Mouse (Mus musculus): ENCODE data around the gene Mical2. TPM values are rescaled to one million over a fixed set of nuclear protein-coding genes. Genes with fewer than 3 reads are reported as not detected.

Mical2 gene
- polyA plus RNA-seq, 1 experiment from 2014 or later, result 1.2 TPM

GRCm38 (mm10) chr7:112359594-112359993, 133.9 kb downstream of the Mical2 start:
- H3K27ac ChIP-seq (ENCODE audit: low read depth, low read length), result no peak overlapping the region
- H3K4me2 ChIP-seq, result no peak overlapping the region
- no peak overlapping the region for H3K4me3 ChIP-seq (ENCODE audit: low read depth, low read length)
- no peaks in the 10 kb centered on the region for H3K36me3 ChIP-seq (ENCODE audit: control insufficient read depth, insufficient read depth, low read length)
- H3K27me3 ChIP-seq (ENCODE audit: control insufficient read depth, insufficient read depth, low read length), result no peaks in the 10 kb centered on the region
- DNase-seq (ENCODE audit: low spot score, missing footprints) (no peak), ATAC-seq (ENCODE audit: low FRiP score) (no peak)
- no peaks in the 10 kb centered on the region for H3K9me3 ChIP-seq (ENCODE audit: control insufficient read depth, low read length)
- 80% methylated on average over 3 of the region's 3 CpGs for whole genome bisulfite sequencing
- peaks cover 7% of the 10 kb centered on the region for H3K4me1 ChIP-seq (ENCODE audit: control insufficient read depth, insufficient read depth, low read length)
- no peak overlapping the region for H3K9ac ChIP-seq (ENCODE audit: low read length)

GRCm38 (mm10) chr7:112362574-112363200, 137.0 kb downstream of the Mical2 start:
- H3K4me2 ChIP-seq, result no peak overlapping the region
- no peaks in the 10 kb centered on the region for H3K27me3 ChIP-seq (ENCODE audit: control insufficient read depth, insufficient read depth, low read length)
- no peaks in the 10 kb centered on the region for H3K36me3 ChIP-seq (ENCODE audit: control insufficient read depth, insufficient read depth, low read length)
- no peak overlapping the region for H3K4me3 ChIP-seq (ENCODE audit: low read depth, low read length)
- H3K9ac ChIP-seq (ENCODE audit: low read length), result no peak overlapping the region
- DNase-seq (ENCODE audit: low spot score, missing footprints), result no peak
- no peaks in the 10 kb centered on the region for H3K9me3 ChIP-seq (ENCODE audit: control insufficient read depth, low read length)
- WGBS, result 85% methylated on average over 7 of the region's 7 CpGs
- ATAC-seq (ENCODE audit: low FRiP score), result no peak
- H3K27ac ChIP-seq (ENCODE audit: low read depth, low read length), result no peak overlapping the region
- no peaks in the 10 kb centered on the region for H3K4me1 ChIP-seq (ENCODE audit: control insufficient read depth, insufficient read depth, low read length)

GRCm38 (mm10) chr7:112365864-112366263, 140.2 kb downstream of the Mical2 start:
- Histone ChIP-seq H3K36me3 (ENCODE audit: control insufficient read depth, insufficient read depth, low read length) (no peaks in the 10 kb centered on the region), H3K27me3 (ENCODE audit: control insufficient read depth, insufficient read depth, low read length) (no peaks in the 10 kb centered on the region), H3K9me3 (ENCODE audit: control insufficient read depth, low read length) (no peaks in the 10 kb centered on the region), H3K4me3 (ENCODE audit: low read depth, low read length) (no peak overlapping the region), H3K9ac (ENCODE audit: low read length) (no peak overlapping the region), H3K4me1 (ENCODE audit: control insufficient read depth, insufficient read depth, low read length) (no peaks in the 10 kb centered on the region), H3K27ac (ENCODE audit: low read depth, low read length) (no peak overlapping the region), H3K4me2 (no peak overlapping the region)
- WGBS, result 81% methylated on average over 3 of the region's 3 CpGs
- DNase-seq (ENCODE audit: low spot score, missing footprints) (no peak), ATAC-seq (ENCODE audit: low FRiP score) (no peak)

DNA sequence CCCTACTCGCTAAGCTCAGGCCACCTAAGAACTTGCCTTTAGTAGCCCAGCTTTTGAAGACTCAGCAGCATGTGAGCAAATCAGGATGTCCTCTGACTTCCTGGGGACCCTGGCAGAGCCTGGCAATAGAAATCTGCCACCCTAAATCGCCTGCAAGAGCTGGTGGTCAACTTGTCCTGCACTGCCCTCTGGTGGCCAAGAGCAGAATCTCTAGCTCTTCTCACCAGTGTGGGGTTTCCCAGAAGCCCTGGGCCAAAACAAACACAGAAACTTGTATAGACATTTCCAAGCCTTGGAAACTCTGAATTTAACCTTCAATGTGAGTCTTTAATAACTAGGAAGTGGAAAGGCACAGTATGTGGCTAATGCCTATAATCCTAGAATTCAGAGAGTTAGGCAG, 143.4 kb downstream of the Mical2 start:
- ATAC-seq (ENCODE audit: low FRiP score), result peak; percentile 42; the same call in 1 of the 2 replicates
- Histone ChIP-seq H3K27me3 (ENCODE audit: control insufficient read depth, insufficient read depth, low read length) (no peaks in the 10 kb centered on the region), H3K27ac (ENCODE audit: low read depth, low read length) (no peak overlapping the region), H3K36me3 (ENCODE audit: control insufficient read depth, insufficient read depth, low read length) (no peaks in the 10 kb centered on the region), H3K9me3 (ENCODE audit: control insufficient read depth, low read length) (no peaks in the 10 kb centered on the region), H3K4me3 (ENCODE audit: low read depth, low read length) (no peak overlapping the region), H3K4me2 (no peak overlapping the region), H3K9ac (ENCODE audit: low read length) (no peak overlapping the region), H3K4me1 (ENCODE audit: control insufficient read depth, insufficient read depth, low read length) (no peaks in the 10 kb centered on the region)
- DNase-seq (ENCODE audit: low spot score, missing footprints), result peak; percentile 98
- WGBS, result 37% methylated on average over 2 of the region's 2 CpGs

GRCm38 (mm10) chr7:112369977-112370376, 144.3 kb downstream of the Mical2 start:
- Histone ChIP-seq H3K27ac (ENCODE audit: low read depth, low read length) (no peak overlapping the region), H3K4me2 (no peak overlapping the region), H3K9me3 (ENCODE audit: control insufficient read depth, low read length) (no peaks in the 10 kb centered on the region), H3K4me1 (ENCODE audit: control insufficient read depth, insufficient read depth, low read length) (no peaks in the 10 kb centered on the region), H3K4me3 (ENCODE audit: low read depth, low read length) (no peak overlapping the region), H3K27me3 (ENCODE audit: control insufficient read depth, insufficient read depth, low read length) (no peaks in the 10 kb centered on the region), H3K36me3 (ENCODE audit: control insufficient read depth, insufficient read depth, low read length) (no peaks in the 10 kb centered on the region), H3K9ac (ENCODE audit: low read length) (no peak overlapping the region)
- ATAC-seq (ENCODE audit: low FRiP score), result no peak
- WGBS, result 87% methylated on average over 3 of the region's 3 CpGs
- no peak for DNase-seq (ENCODE audit: low spot score, missing footprints)

- H3K27me3 ChIP-seq (ENCODE audit: control insufficient read depth, insufficient read depth, low read length), result no peaks in the 10 kb centered on the region
- H3K36me3 ChIP-seq (ENCODE audit: control insufficient read depth, insufficient read depth, low read length), result no peaks in the 10 kb centered on the region
- H3K4me3 ChIP-seq (ENCODE audit: low read depth, low read length), result no peak overlapping the region
- ATAC-seq (ENCODE audit: low FRiP score) (no peak), DNase-seq (ENCODE audit: low spot score, missing footprints) (no peak)
- H3K9ac ChIP-seq (ENCODE audit: low read length), result no peak overlapping the region
- H3K9me3 ChIP-seq (ENCODE audit: control insufficient read depth, low read length), result no peaks in the 10 kb centered on the region
- WGBS, result 80% methylated on average over 2 of the region's 2 CpGs
- no peak overlapping the region for H3K27ac ChIP-seq (ENCODE audit: low read depth, low read length)
- H3K4me2 ChIP-seq, result no peak overlapping the region
- no peaks in the 10 kb centered on the region for H3K4me1 ChIP-seq (ENCODE audit: control insufficient read depth, insufficient read depth, low read length)
Measured at GRCm38 (mm10) chr7:112371387-112371786, 145.7 kb downstream of the Mical2 start.

GRCm38 (mm10) chr7:112374035-112374434, 148.4 kb downstream of the Mical2 start:
- ATAC-seq (ENCODE audit: low FRiP score), result no peak
- peak; percentile 35 for DNase-seq (ENCODE audit: low spot score, missing footprints)
- Histone ChIP-seq H3K9me3 (ENCODE audit: control insufficient read depth, low read length) (no peaks in the 10 kb centered on the region), H3K36me3 (ENCODE audit: control insufficient read depth, insufficient read depth, low read length) (no peaks in the 10 kb centered on the region), H3K9ac (ENCODE audit: low read length) (no peak overlapping the region), H3K4me2 (no peak overlapping the region), H3K4me3 (ENCODE audit: low read depth, low read length) (no peak overlapping the region), H3K27me3 (ENCODE audit: control insufficient read depth, insufficient read depth, low read length) (no peaks in the 10 kb centered on the region), H3K27ac (ENCODE audit: low read depth, low read length) (no peak overlapping the region), H3K4me1 (ENCODE audit: control insufficient read depth, insufficient read depth, low read length) (no peaks in the 10 kb centered on the region)
- 91% methylated on average over 5 of the region's 5 CpGs for WGBS

DNA sequence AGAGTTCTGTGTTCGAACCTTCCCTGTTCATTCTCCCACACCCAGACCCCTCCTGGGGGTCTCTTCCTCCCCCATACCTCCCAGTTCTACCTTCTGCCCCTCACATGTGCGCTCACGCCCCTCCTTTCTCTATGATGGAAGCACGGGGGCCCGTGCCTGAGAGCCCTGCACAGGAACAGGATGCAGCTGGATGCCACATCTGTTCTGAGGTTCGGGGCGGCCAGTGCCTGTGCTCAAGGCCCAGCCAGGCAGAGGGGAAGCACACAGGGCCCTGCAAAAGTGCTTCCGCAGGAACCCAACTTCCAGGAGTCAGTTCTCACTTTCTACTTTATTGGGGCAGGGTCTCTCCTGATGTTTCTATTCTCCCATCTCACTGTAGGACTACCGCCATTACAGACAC, 149.4 kb downstream of the Mical2 start:
- 83% methylated on average over 8 of the region's 9 CpGs for WGBS
- H3K9me3 ChIP-seq (ENCODE audit: control insufficient read depth, low read length), result no peaks in the 10 kb centered on the region
- no peak overlapping the region for H3K4me3 ChIP-seq (ENCODE audit: low read depth, low read length)
- H3K4me2 ChIP-seq, result no peak overlapping the region
- no peaks in the 10 kb centered on the region for H3K27me3 ChIP-seq (ENCODE audit: control insufficient read depth, insufficient read depth, low read length)
- H3K27ac ChIP-seq (ENCODE audit: low read depth, low read length), result no peak overlapping the region
- H3K9ac ChIP-seq (ENCODE audit: low read length), result no peak overlapping the region
- no peaks in the 10 kb centered on the region for H3K4me1 ChIP-seq (ENCODE audit: control insufficient read depth, insufficient read depth, low read length)
- no peaks in the 10 kb centered on the region for H3K36me3 ChIP-seq (ENCODE audit: control insufficient read depth, insufficient read depth, low read length)
- DNase-seq (ENCODE audit: low spot score, missing footprints), result peak; percentile 47
- ATAC-seq (ENCODE audit: low FRiP score), result no peak

DNA sequence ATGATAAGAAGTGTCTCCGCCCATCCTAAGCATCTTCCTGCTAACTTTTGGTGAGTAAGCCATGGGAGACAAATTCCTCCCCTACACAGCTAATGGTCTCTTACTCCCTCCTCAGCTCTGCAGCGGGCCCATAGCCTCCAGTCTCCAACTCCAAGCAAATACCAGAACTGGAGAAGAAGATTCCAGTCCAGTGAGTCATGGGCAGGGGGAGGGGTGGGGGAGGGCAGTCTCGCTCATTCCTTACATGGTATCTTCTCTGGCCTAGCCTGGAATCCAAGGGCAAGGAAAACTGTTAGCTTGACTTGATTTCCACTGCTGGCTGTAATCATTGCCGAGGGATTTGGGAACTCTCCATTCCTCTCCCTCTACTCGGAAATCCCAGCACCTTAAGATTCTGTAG, 150.2 kb downstream of the Mical2 start:
- 73% methylated on average over 5 of the region's 5 CpGs for WGBS
- no peaks in the 10 kb centered on the region for H3K9me3 ChIP-seq (ENCODE audit: control insufficient read depth, low read length)
- DNase-seq (ENCODE audit: low spot score, missing footprints) (peak; percentile 82), ATAC-seq (ENCODE audit: low FRiP score) (no peak)
- H3K9ac ChIP-seq (ENCODE audit: low read length), result no peak overlapping the region
- no peak overlapping the region for H3K4me2 ChIP-seq
- no peak overlapping the region for H3K27ac ChIP-seq (ENCODE audit: low read depth, low read length)
- no peaks in the 10 kb centered on the region for H3K27me3 ChIP-seq (ENCODE audit: control insufficient read depth, insufficient read depth, low read length)
- no peaks in the 10 kb centered on the region for H3K36me3 ChIP-seq (ENCODE audit: control insufficient read depth, insufficient read depth, low read length)
- no peak overlapping the region for H3K4me3 ChIP-seq (ENCODE audit: low read depth, low read length)
- no peaks in the 10 kb centered on the region for H3K4me1 ChIP-seq (ENCODE audit: control insufficient read depth, insufficient read depth, low read length)

All from midbrain, embryonic 11.5 days (tissue).